Mouse (Mus musculus) left cerebral cortex, postnatal 14 days (tissue): ENCODE data around the gene H2al1a. TPM values are rescaled to one million over a fixed set of nuclear protein-coding genes. Genes with fewer than 3 reads are reported as not detected.
"Not testable (repeated sequence)": the region's sequence is repeated elsewhere in the genome, so short reads cannot be mapped to it uniquely, and the experiment has no call there.

Experiments used
- DNase-seq, 2 experiments: peaks; one replicate each; pipeline ENCODE4 v3.0.0; 2021 to 2022; ENCODE audit warnings: low spot score in 2 of 2, mixed read lengths in 1 of 2
- intact Hi-C: fragments of 180-260 bp; cut with DNase I; formaldehyde crosslinking; loops from one replicate; pipeline ENCODE4 v1.15.1; 2025
- total RNA-seq, 2 experiments: library from RNA; stranded (reverse); gene quantifications; 2 replicates each; pipeline ENCODE4 v1.2.3; 2021

The H2al1a gene
- total RNA-seq, 2 experiments from 2014 or later = not detected

GRCm38 (mm10) chrX:11324359-11324758, 25.3 kb downstream of the H2al1a start, which contains the start of gene H2al1i:
Gene H2al1i (plus strand): TSS chrX:11324659.
- DNase-seq, intact Hi-C loops: not testable (repeated sequence)

DNA sequence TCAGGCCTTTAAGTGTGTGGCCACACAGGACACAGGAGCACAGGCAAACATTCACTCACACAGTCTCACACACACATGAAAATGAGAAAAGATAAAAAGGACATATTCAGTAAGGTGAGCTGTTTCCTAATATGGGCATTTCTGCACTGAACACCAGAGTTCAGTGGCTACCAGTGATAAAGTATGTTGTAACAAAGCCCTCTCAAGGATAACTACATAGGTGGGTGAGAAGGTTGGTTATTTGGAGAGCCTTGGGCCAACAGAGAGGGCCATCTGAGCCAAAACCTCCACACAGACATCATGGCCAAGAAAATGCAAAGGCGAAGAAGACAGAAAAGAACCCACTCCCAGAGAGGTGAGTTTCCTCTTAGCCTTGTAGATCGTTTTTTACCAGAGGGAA, 28.5 kb downstream of the H2al1a start, which contains the start of gene H2al1j:
Gene H2al1j (plus strand): TSS at position 301 of the 400 bp plus-strand sequence.
- intact Hi-C loops = not testable (repeated sequence)

GRCm38 (mm10) chrX:11345762-11346161, 46.7 kb downstream of the H2al1a start:
- intact Hi-C loops = no loop called here
- peak in 1 of 2 experiments; percentile 10 for DNase-seq

More for the DNA sequence above, 28.5 kb downstream of the H2al1a start, which contains the start of gene H2al1j:
- DNase-seq = not testable (repeated sequence)

DNA sequence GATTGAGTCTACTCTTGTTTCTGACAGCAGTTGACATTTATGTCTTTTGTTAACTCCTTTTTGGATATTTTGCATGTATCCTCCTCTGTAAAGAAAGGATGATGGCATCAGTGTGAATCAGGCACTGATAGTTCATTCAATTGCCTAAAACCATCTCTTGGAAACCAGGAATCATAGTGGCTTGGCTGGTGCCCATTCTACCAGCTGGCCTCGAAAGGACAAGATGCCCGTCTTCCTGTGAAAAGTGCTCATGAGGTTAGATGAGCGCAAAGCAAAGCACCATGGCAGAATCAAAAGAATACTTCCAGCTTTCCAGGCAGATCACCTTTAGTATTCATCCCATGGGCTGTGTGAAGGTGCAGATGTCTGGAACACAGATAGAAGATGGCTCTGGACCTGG, 47.7 kb downstream of the H2al1a start:
- intact Hi-C loops = no loop called here
- DNase-seq = no peak

Other genes starting within 250 kb of the H2al1a start
- not detected for gene H2al1b, start 3.2 kb downstream of the H2al1a start, total RNA-seq
- gene H2al1c, start 6.4 kb downstream of the H2al1a start, total RNA-seq = not detected
- gene H2al1d, start 9.6 kb downstream of the H2al1a start, total RNA-seq = not detected
- gene H2al1e, start 12.7 kb downstream of the H2al1a start, total RNA-seq = not detected
- not detected for gene H2al1f, start 15.9 kb downstream of the H2al1a start, total RNA-seq
- not detected for gene H2al1g, start 19.0 kb downstream of the H2al1a start, total RNA-seq
- not detected for gene H2al1h, start 22.2 kb downstream of the H2al1a start, total RNA-seq
- not detected for gene H2al1i, start 25.4 kb downstream of the H2al1a start, total RNA-seq
- gene H2al1j, start 28.6 kb downstream of the H2al1a start, total RNA-seq = not detected